Mouse (Mus musculus): ENCODE measurements around the gene Slc25a43. TPM values are rescaled to one million over a fixed set of nuclear protein-coding genes. Genes with fewer than 3 reads are reported as not detected.

Gene Slc25a43
- polyA plus RNA-seq, 1 experiment from 2014 or later = 3.4 TPM

DNA sequence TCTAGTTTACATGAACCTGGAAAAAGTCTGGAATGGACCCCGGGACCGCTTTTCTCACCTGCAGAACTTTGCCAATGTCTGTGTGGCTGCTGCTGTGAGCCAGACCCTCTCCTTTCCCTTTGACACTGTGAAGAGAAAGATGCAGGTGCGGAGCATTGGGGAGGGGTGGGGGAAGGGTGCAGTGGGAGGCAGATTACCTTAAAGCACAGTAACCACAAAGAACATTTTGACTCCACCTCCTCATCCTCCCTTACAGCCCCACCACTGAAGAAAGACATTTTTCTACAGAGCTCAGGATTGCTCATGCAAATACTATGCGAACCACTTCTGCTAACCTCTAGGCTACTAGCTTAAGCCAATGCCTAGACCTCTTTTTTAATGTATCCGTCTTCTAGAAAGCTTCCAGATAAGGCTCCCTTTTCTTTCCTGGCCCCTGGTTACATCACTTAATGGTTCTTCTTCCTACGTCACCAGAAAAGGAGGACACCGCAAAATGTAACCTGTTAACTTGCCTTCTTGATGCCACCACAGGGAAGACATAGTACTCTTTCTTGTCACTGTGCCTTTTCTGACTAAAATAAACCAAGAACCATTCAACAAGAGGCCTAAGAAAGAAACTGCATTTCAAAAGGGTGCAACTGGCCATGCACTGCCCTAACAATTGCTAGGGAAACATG, 14.5 kb downstream of the Slc25a43 start:
- Histone ChIP-seq H3K4me3 (no peak overlapping the region), H3K9ac (no peak overlapping the region), H3K36me3 (no peaks in the 10 kb centered on the region), H3K27ac (no peak overlapping the region), H3K9me3 (replicated peaks) (no peaks in the 10 kb centered on the region), H3K27me3 (no peaks in the 10 kb centered on the region), H3K4me1 (replicated peaks) (no peaks in the 10 kb centered on the region), H3K4me2 (no peak overlapping the region)
- WGBS = 66% methylated on average over 7 of the region's 7 CpGs
- no peak for ATAC-seq (replicated peaks; ENCODE audit: insufficient number of reproducible peaks, insufficient read depth, low FRiP score, low read depth)

DNA sequence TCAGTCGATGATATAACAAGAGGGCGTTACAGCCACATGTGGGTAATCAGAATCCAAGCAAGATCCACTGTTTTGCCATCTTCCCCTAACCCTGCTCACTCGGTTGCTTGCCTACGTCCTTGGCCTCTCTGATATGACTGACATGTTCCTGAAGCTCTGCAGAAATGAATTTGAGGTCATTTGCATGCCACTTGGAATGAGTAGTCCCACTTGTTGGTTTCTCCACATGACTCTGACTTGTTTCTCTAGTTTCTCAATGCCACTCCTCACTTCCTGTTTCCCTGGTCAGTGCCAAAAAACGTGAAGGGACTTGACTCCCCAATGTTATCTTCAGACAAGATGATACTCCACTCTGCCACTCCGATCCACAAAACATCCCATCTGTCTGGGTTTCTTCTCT, 15.1 kb downstream of the Slc25a43 start:
- H3K27ac ChIP-seq = no peak overlapping the region
- no peaks in the 10 kb centered on the region for H3K36me3 ChIP-seq
- H3K9me3 ChIP-seq (replicated peaks) = no peaks in the 10 kb centered on the region
- no peak overlapping the region for H3K4me2 ChIP-seq
- H3K4me3 ChIP-seq = no peak overlapping the region
- H3K4me1 ChIP-seq (replicated peaks) = no peaks in the 10 kb centered on the region
- no peak overlapping the region for H3K9ac ChIP-seq
- no peak for ATAC-seq (replicated peaks; ENCODE audit: insufficient number of reproducible peaks, insufficient read depth, low FRiP score, low read depth)
- WGBS = 56% methylated on average over 6 of the region's 6 CpGs
- H3K27me3 ChIP-seq = no peaks in the 10 kb centered on the region

DNA sequence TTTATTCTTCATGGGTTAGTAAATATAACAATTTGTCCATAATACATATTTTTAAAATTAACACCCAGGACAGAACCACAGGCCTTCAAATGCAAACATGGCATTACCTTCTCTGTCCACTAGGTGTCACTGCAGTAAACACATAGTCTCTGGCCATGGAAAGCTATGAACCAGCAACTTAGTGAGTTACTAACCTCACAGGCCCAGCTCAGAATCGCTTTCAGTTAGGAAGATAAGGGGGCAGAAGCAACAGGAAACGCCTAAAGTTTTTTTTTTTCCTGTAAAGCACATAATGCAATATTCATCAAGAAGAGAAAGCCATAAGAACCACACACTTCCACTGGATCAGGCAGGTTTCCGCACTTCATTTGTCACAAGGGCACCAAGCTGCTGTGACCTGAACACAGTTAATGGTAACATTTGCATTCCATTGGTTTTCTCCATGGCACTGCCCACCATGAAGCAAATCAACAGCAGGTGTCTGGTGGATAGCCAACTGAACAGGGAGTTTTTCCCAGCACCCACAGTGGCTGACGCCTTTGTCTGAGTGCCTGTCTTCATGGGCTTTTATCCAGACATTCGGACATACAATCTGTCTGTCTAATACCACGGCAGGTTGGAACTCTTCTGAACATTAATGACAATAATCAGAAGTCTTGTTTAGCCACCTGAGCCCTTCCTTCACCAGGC, 17.6 kb downstream of the Slc25a43 start:
- H3K4me3 ChIP-seq = no peak overlapping the region
- H3K4me1 ChIP-seq (replicated peaks) = no peaks in the 10 kb centered on the region
- no peak for ATAC-seq (replicated peaks; ENCODE audit: insufficient number of reproducible peaks, insufficient read depth, low FRiP score, low read depth)
- H3K9me3 ChIP-seq (replicated peaks) = no peaks in the 10 kb centered on the region
- H3K4me2 ChIP-seq = no peak overlapping the region
- WGBS = 57% methylated on average over 6 of the region's 6 CpGs
- no peak overlapping the region for H3K27ac ChIP-seq
- H3K9ac ChIP-seq = no peak overlapping the region
- H3K36me3 ChIP-seq = no peaks in the 10 kb centered on the region
- no peaks in the 10 kb centered on the region for H3K27me3 ChIP-seq

DNA sequence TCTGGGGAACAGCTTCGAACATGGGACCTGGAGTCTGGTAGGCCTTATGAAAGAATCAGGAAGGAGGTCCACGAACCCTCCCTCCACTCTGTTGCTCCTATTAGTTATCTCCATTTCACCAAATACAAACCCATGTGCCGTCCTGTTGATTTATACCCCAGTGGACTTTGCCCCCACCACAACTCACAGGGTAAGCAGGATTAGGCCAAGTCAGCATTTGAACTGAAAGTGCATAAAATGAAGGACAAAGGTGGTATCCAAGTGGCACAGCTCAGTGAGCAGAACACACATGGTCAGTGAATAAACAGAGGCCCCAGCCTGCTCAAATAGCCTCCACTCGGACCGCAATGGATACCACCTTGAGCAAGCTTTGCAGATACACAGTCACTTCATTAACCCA, 18.8 kb downstream of the Slc25a43 start:
- Histone ChIP-seq H3K9me3 (replicated peaks) (no peaks in the 10 kb centered on the region), H3K27me3 (no peaks in the 10 kb centered on the region), H3K9ac (no peak overlapping the region), H3K36me3 (no peaks in the 10 kb centered on the region), H3K4me1 (replicated peaks) (no peaks in the 10 kb centered on the region), H3K4me2 (no peak overlapping the region), H3K27ac (no peak overlapping the region), H3K4me3 (no peak overlapping the region)
- no peak for ATAC-seq (replicated peaks; ENCODE audit: insufficient number of reproducible peaks, insufficient read depth, low FRiP score, low read depth)
- 76% methylated on average over 5 of the region's 5 CpGs for WGBS

DNA sequence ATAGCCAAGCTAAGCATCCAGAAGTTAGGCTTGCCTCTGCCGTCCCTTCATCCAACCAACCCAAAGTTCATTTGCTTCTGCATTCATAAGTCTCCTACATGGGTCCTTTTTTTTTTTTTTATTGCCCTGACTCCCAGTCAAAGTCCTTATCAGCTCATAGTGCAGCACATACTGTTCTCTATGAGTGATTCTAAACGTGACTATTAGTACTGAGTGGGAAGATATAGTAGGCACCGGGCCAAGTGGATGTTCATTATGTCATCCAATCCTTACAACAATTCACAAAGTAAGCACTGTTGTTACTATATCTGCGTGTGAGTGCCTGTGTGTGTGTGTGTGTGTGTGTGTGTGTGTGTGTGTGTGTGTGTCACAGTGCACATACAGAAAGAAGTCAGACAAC, 19.4 kb downstream of the Slc25a43 start:
- 49% methylated on average over 4 of the region's 4 CpGs for WGBS
- no peak for ATAC-seq (replicated peaks; ENCODE audit: insufficient number of reproducible peaks, insufficient read depth, low FRiP score, low read depth)

DNA sequence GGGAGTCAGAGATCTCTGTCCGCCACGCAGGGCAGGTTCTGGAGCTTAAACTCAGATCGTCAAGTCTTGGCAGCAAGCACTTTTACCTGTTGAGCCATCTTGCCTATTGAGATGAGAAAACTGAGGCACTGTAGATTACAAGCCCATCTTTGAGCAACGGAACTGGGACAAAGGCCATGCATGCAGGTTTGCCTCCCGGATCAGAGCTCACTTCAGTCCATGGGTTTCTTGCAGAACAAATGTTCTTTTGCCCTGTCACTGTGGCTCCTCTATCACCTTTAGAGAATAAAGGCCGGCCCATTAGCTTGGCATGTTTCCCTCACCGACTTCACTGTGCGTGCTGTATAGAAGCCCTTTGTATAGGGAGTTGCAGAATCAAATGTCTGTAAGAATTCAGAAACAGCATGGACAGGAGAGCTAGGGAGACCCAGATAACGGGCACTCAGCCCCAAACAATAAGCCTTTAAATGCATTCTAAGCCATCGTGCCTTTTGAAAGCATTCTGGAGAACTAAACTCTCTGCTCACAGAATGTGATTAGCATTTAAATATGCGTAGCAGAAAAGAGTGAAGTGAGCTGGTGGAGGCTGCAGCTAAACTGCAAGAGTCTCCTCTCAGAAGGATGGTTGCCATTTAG, 20.0 kb downstream of the Slc25a43 start:
- Histone ChIP-seq H3K4me2 (no peak overlapping the region), H3K36me3 (no peaks in the 10 kb centered on the region), H3K4me3 (no peak overlapping the region), H3K27me3 (no peaks in the 10 kb centered on the region), H3K27ac (no peak overlapping the region), H3K9me3 (replicated peaks) (no peaks in the 10 kb centered on the region), H3K4me1 (replicated peaks) (no peaks in the 10 kb centered on the region), H3K9ac (no peak overlapping the region)
- ATAC-seq (replicated peaks; ENCODE audit: insufficient number of reproducible peaks, insufficient read depth, low FRiP score, low read depth) = no peak
- 47% methylated on average over 11 of the region's 11 CpGs for WGBS

More for the DNA sequence above, 19.4 kb downstream of the Slc25a43 start:
- no peak overlapping the region for H3K4me2 ChIP-seq
- no peaks in the 10 kb centered on the region for H3K27me3 ChIP-seq
- H3K27ac ChIP-seq = no peak overlapping the region
- H3K9me3 ChIP-seq (replicated peaks) = no peaks in the 10 kb centered on the region
- no peaks in the 10 kb centered on the region for H3K4me1 ChIP-seq (replicated peaks)
- no peaks in the 10 kb centered on the region for H3K36me3 ChIP-seq
- H3K4me3 ChIP-seq = no peak overlapping the region
- H3K9ac ChIP-seq = no peak overlapping the region

DNA sequence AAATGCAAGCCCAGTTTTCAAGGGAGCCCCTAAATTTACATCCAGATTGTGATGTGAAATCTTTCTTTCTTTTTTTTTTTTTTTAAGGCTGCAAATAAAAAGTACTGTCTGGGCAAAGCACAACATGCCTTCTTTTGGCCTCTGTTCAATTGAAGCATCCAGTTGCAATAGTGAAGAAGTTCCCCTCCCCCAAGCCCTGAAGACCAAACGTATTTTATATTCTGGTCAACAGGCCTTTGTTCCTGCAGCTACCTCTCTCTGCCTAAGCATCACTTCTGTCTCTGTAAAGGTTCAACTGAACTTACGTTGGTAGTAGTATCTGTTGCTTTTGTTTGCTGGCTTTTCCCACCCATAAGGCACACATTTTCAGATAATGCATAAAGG, 20.5 kb downstream of the Slc25a43 start:
- Histone ChIP-seq H3K4me1 (replicated peaks) (no peaks in the 10 kb centered on the region), H3K27ac (no peak overlapping the region), H3K27me3 (no peaks in the 10 kb centered on the region), H3K9ac (no peak overlapping the region), H3K9me3 (replicated peaks) (no peaks in the 10 kb centered on the region), H3K4me2 (no peak overlapping the region), H3K4me3 (no peak overlapping the region), H3K36me3 (no peaks in the 10 kb centered on the region)
- 39% methylated on average over 2 of the region's 2 CpGs for WGBS
- no peak for ATAC-seq (replicated peaks; ENCODE audit: insufficient number of reproducible peaks, insufficient read depth, low FRiP score, low read depth)

DNA sequence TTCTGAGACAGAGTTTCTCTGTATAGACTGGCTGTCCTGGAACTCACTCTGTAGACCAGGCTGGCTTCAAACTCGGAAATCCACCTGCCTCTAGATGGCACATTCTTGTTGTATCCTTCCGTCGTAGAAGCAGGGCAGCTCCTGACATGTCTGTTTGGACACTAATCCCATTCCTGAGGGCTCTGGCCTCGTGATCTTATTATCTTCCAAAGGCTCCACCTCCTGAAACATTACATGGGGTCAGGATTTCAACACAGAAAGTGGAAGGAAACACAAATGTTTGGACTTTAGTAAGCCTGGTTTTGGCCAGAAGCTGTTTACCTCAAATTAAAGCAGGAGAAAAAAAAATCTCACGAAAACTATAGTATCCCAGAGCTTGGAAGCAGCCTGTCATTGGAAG, 23.9 kb downstream of the Slc25a43 start:
- WGBS = 63% methylated on average over 5 of the region's 5 CpGs

DNA sequence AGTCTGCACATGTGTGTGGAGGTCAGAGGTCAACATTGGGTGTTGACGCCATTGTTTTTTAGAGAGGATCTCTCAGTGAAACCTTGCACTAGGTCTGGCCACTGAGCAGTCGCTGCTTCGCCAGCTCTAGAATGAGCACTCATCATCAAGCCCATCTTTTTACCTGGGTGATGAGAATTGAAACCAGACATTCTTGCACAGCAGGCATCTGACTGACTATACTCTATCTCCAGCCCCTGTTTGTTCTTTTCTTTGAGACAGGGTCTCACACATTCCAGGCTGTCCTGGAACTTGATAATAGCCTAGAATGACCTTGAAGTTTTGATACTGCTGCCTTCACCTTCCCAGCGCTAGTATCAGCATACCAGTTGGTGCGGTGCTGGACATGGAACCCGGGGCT, 29.1 kb downstream of the Slc25a43 start:
- H3K27ac ChIP-seq = no peak overlapping the region
- WGBS = 61% methylated on average over 6 of the region's 6 CpGs
- no peaks in the 10 kb centered on the region for H3K9me3 ChIP-seq (replicated peaks)
- no peaks in the 10 kb centered on the region for H3K4me1 ChIP-seq (replicated peaks)
- H3K9ac ChIP-seq = no peak overlapping the region
- no peaks in the 10 kb centered on the region for H3K27me3 ChIP-seq
- ATAC-seq (replicated peaks; ENCODE audit: insufficient number of reproducible peaks, insufficient read depth, low FRiP score, low read depth) = no peak
- H3K36me3 ChIP-seq = no peaks in the 10 kb centered on the region
- no peak overlapping the region for H3K4me2 ChIP-seq
- no peak overlapping the region for H3K4me3 ChIP-seq

More for the DNA sequence above, 23.9 kb downstream of the Slc25a43 start:
- H3K9ac ChIP-seq = no peak overlapping the region
- no peaks in the 10 kb centered on the region for H3K4me1 ChIP-seq (replicated peaks)
- no peak overlapping the region for H3K27ac ChIP-seq
- no peak overlapping the region for H3K4me3 ChIP-seq
- H3K4me2 ChIP-seq = no peak overlapping the region
- ATAC-seq (replicated peaks; ENCODE audit: insufficient number of reproducible peaks, insufficient read depth, low FRiP score, low read depth) = no peak
- no peaks in the 10 kb centered on the region for H3K27me3 ChIP-seq
- H3K36me3 ChIP-seq = no peaks in the 10 kb centered on the region
- H3K9me3 ChIP-seq (replicated peaks) = no peaks in the 10 kb centered on the region

DNA sequence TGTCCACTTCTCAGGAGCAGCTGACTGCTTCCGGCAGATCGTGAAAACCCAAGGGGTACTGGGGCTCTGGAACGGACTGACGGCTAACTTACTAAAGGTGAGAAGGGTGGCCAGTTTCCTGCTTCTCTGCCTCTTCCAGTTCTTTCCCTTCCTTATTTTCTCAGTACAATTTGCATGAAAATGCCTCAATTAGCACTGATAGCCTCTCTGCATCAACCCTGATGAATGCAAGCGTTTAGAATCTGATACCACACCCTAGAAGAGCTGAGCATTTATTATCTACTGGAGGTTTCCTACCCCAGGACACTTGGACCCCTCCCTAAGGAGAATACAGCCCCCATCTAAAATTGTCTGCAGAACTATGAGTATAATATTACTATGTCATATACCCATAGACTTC, 32.1 kb downstream of the Slc25a43 start:
- WGBS = 70% methylated on average over 5 of the region's 5 CpGs
- no peak overlapping the region for H3K27ac ChIP-seq
- no peaks in the 10 kb centered on the region for H3K9me3 ChIP-seq (replicated peaks)
- no peak overlapping the region for H3K4me3 ChIP-seq
- ATAC-seq (replicated peaks; ENCODE audit: insufficient number of reproducible peaks, insufficient read depth, low FRiP score, low read depth) = no peak
- H3K36me3 ChIP-seq = no peaks in the 10 kb centered on the region
- no peaks in the 10 kb centered on the region for H3K27me3 ChIP-seq
- no peak overlapping the region for H3K9ac ChIP-seq
- H3K4me2 ChIP-seq = no peak overlapping the region
- no peaks in the 10 kb centered on the region for H3K4me1 ChIP-seq (replicated peaks)

DNA sequence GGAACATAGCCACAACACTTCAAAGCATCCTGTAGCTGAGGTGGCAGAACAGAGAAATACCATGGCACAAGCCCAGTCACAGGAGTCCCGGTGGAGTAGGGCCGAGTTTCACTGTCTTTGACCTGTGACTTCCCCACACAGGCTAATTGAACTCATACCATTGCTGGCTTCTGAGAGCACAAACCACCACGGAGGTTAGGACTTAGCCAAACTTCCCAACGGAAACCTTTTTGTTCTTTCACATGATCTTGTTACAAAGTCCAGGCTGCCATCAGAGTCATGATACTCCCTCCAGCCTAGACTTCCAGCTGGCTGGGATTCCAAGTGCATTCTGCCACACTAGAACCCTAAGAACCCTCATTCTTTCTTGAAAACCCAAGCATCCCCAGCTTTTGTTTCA, 34.2 kb downstream of the Slc25a43 start:
- no peak overlapping the region for H3K9ac ChIP-seq
- H3K4me1 ChIP-seq (replicated peaks) = no peaks in the 10 kb centered on the region
- no peak overlapping the region for H3K4me3 ChIP-seq
- ATAC-seq (replicated peaks; ENCODE audit: insufficient number of reproducible peaks, insufficient read depth, low FRiP score, low read depth) = no peak
- H3K36me3 ChIP-seq = no peaks in the 10 kb centered on the region
- no peak overlapping the region for H3K4me2 ChIP-seq
- H3K27ac ChIP-seq = no peak overlapping the region
- 85% methylated on average over 4 of the region's 4 CpGs for WGBS
- H3K9me3 ChIP-seq (replicated peaks) = no peaks in the 10 kb centered on the region
- H3K27me3 ChIP-seq = no peaks in the 10 kb centered on the region

DNA sequence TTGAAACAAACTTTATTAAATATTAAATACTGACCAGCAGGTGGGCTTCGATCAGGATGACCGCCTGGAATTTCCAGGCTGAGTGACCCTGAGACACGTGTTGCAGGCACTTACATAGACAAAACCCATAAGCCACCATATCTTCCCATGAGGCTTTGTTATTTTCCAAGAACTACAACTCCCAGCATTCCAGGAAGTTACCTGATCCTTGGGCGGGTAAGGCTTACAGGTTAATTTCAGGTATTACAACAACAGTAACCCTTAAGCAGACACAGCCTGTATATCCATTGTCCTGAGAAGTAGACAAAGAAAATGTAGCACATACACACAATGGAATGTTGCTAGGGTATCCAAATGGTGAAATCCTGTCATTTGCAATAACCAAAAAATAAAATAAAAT, 45.9 kb downstream of the Slc25a43 start:
- Histone ChIP-seq H3K4me3 (no peak overlapping the region), H3K9ac (no peak overlapping the region), H3K36me3 (no peaks in the 10 kb centered on the region), H3K4me1 (replicated peaks) (no peaks in the 10 kb centered on the region), H3K27me3 (no peaks in the 10 kb centered on the region), H3K9me3 (replicated peaks) (no peaks in the 10 kb centered on the region), H3K4me2 (no peak overlapping the region), H3K27ac (no peak overlapping the region)
- WGBS = 61% methylated on average over 4 of the region's 4 CpGs
- ATAC-seq (replicated peaks; ENCODE audit: insufficient number of reproducible peaks, insufficient read depth, low FRiP score, low read depth) = no peak

Measured in heart, embryonic 15.5 days (tissue).